Mouse (Mus musculus): ENCODE measurements at regions not wholly inside any gene's neighbourhood (a gene's known extent, or its start where the extent isn't known, plus 50 kb on each side); places are given as distances from the start of the nearest gene placed in this dataset.

- Histone ChIP-seq H3K4me3 (no peak overlapping the region), H3K4me1 (no peaks in the 10 kb centered on the region), H3K27ac (replicated peaks) (no peak overlapping the region), H3K9me3 (replicated peaks) (no peaks in the 10 kb centered on the region), H3K36me3 (no peaks in the 10 kb centered on the region), H3K27me3 (ENCODE audit: low read depth, poor library complexity, severe bottlenecking) (no peaks in the 10 kb centered on the region)
- DNase-seq (ENCODE audit: low spot score) = no peak
- 90% methylated on average over 2 of the region's 2 CpGs for WGBS
Measured at GRCm38 (mm10) chr13:80188734-80189133, 694.5 kb upstream of the Arrdc3 start.

DNA sequence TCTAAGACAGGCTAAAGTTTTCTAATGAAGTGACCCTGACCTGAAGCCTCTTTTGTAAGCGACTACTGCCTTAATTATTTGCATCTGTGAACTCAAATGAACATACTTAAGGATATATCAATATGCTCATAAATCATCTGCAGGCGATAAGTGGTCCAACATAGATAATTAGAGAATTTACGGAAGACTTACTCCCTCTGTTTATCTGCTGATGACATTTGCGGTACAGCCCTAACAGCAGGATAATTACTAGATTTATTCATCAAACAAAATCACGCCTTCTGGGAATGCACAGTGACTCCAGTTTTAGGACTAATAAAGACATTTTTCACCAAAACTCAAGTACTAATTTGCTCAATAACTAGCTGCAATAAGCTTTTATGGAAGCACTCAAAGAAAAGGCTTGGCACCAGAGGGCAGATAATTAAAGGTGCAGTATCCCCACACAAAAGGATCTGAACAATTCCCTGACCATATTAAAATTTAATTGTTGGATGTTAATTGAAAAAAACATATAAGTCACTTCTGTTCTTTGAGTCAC lies 688.0 kb upstream of the Arrdc3 start:
- Histone ChIP-seq H3K4me3 (no peak overlapping the region), H3K4me1 (no peaks in the 10 kb centered on the region), H3K27me3 (ENCODE audit: low read depth, poor library complexity, severe bottlenecking) (no peaks in the 10 kb centered on the region), H3K9me3 (replicated peaks) (no peaks in the 10 kb centered on the region), H3K36me3 (no peaks in the 10 kb centered on the region), H3K27ac (replicated peaks) (no peak overlapping the region)
- no peak for DNase-seq (ENCODE audit: low spot score)
- 77% methylated on average over 5 of the region's 5 CpGs for WGBS

- Histone ChIP-seq H3K27ac (replicated peaks) (no peak overlapping the region), H3K4me1 (no peaks in the 10 kb centered on the region), H3K27me3 (ENCODE audit: low read depth, poor library complexity, severe bottlenecking) (no peaks in the 10 kb centered on the region), H3K36me3 (no peaks in the 10 kb centered on the region), H3K4me3 (no peak overlapping the region), H3K9me3 (replicated peaks) (no peaks in the 10 kb centered on the region)
- DNase-seq (ENCODE audit: low spot score) = no peak
- WGBS = 78% methylated on average over 1 of the region's 1 CpGs
Measured at GRCm38 (mm10) chr13:80224110-80224509, 659.1 kb upstream of the Arrdc3 start.

- Histone ChIP-seq H3K9me3 (replicated peaks) (no peaks in the 10 kb centered on the region), H3K27me3 (ENCODE audit: low read depth, poor library complexity, severe bottlenecking) (no peaks in the 10 kb centered on the region), H3K4me1 (peaks cover 8% of the 10 kb centered on the region; the same call in 1 of the 2 replicates), H3K27ac (replicated peaks) (no peak overlapping the region), H3K4me3 (no peak overlapping the region), H3K36me3 (no peaks in the 10 kb centered on the region)
- DNase-seq (ENCODE audit: low spot score) = no peak
Measured at GRCm38 (mm10) chr13:80231381-80231780, 651.8 kb upstream of the Arrdc3 start.

DNA sequence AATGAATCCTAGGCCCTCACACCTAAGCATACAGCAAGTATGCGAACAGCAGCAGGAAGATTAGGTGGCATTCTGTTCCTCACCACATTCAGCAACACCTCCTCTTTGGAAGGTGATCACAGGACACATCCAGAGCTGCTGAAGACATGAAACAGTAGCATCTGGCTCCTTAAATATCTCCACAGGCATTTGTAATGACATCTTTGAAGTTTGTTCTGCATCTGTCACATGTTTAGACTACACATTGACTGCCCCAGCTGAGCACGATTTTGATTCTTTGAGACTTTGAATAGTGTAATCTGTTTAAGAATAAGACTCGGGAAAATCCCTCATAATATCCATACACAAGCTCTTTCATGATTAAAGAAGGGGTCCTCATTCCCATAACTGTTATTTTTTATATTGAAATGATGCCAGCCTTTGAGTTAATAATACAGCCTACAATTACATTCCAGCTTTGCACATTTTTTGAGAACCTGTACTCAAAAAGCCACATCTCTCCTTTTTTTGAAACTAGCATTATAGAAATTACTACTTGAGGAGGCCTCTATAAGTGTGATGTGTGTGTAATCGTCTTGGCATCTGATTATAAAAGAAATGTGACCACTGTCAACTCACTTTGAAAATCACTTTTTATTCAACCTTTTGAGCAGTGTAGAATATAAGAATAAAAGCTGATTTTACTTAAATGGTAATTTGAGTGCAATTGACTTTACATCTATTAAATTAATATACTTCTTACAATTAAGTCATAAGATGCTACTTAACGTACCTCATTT lies 647.7 kb upstream of the Arrdc3 start:
- H3K27ac ChIP-seq (replicated peaks) = no peak overlapping the region
- no peak overlapping the region for H3K4me3 ChIP-seq
- DNase-seq (ENCODE audit: low spot score) = no peak
- 75% methylated on average over 5 of the region's 5 CpGs for WGBS
- H3K4me1 ChIP-seq = peaks cover 8% of the 10 kb centered on the region; the same call in 1 of the 2 replicates
- no peaks in the 10 kb centered on the region for H3K9me3 ChIP-seq (replicated peaks)
- H3K36me3 ChIP-seq = no peaks in the 10 kb centered on the region
- no peaks in the 10 kb centered on the region for H3K27me3 ChIP-seq (ENCODE audit: low read depth, poor library complexity, severe bottlenecking)

DNA sequence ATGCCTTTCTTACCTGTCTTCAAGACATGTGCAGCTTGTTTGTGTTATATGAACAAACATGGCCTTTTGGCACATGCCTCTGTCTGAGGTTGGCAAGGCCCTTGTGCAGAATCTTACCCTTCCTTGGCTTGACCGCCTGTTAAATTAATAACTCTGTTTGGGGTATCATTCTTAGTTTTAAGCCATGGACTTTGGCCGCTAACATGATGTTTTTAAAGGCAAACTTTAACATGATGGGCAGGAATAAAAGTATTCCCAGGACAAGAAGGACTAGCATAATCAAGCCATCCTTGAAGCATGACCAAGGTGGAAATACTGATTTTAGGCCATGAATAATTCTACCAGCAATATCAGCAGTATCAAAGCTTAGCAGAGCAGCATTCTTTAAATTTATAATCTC lies 620.4 kb upstream of the Arrdc3 start:
- H3K27ac ChIP-seq (replicated peaks) = no peak overlapping the region
- H3K4me1 ChIP-seq = no peaks in the 10 kb centered on the region
- H3K9me3 ChIP-seq (replicated peaks) = no peaks in the 10 kb centered on the region
- H3K27me3 ChIP-seq (ENCODE audit: low read depth, poor library complexity, severe bottlenecking) = no peaks in the 10 kb centered on the region
- DNase-seq (ENCODE audit: low spot score) = no peak
- 88% methylated on average over 2 of the region's 2 CpGs for WGBS
- no peak overlapping the region for H3K4me3 ChIP-seq
- no peaks in the 10 kb centered on the region for H3K36me3 ChIP-seq

- H3K27me3 ChIP-seq (ENCODE audit: low read depth, poor library complexity, severe bottlenecking) = no peaks in the 10 kb centered on the region
- no peaks in the 10 kb centered on the region for H3K9me3 ChIP-seq (replicated peaks)
- no peak overlapping the region for H3K27ac ChIP-seq (replicated peaks)
- H3K36me3 ChIP-seq = no peaks in the 10 kb centered on the region
- 93% methylated on average over 4 of the region's 4 CpGs for WGBS
- H3K4me1 ChIP-seq = no peaks in the 10 kb centered on the region
- H3K4me3 ChIP-seq = no peak overlapping the region
- DNase-seq (ENCODE audit: low spot score) = no peak
Measured at GRCm38 (mm10) chr13:80267131-80267530, 616.1 kb upstream of the Arrdc3 start.

DNA sequence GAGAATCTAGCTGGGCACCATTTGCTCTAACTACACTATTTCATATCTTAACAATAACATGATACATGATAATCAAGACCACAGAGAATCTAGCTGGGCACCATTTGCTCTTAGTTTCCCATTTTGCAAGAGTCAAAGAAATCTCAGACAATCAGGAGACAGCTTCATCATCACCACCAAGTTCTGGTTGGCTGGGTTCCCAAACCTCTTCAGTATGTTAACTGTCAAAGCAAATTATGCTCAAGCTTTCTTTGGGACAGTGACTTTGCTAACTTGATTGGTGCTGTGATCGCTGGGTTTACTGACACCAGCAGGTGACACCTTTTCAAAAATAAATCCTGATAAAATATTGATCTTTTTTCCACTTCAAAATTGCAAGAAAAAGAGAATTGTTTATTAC lies 609.2 kb upstream of the Arrdc3 start:
- H3K27ac ChIP-seq (replicated peaks) = no peak overlapping the region
- no peaks in the 10 kb centered on the region for H3K36me3 ChIP-seq
- H3K4me1 ChIP-seq = no peaks in the 10 kb centered on the region
- H3K9me3 ChIP-seq (replicated peaks) = no peaks in the 10 kb centered on the region
- 72% methylated on average over 1 of the region's 1 CpGs for WGBS
- no peak overlapping the region for H3K4me3 ChIP-seq
- DNase-seq (ENCODE audit: low spot score) = no peak
- no peaks in the 10 kb centered on the region for H3K27me3 ChIP-seq (ENCODE audit: low read depth, poor library complexity, severe bottlenecking)

GRCm38 (mm10) chr13:80291744-80292515 lies 591.3 kb upstream of the Arrdc3 start:
- WGBS = 29% methylated on average over 2 of the region's 2 CpGs
- H3K4me1 ChIP-seq = peaks cover 16% of the 10 kb centered on the region
- H3K36me3 ChIP-seq = no peaks in the 10 kb centered on the region
- H3K27ac ChIP-seq (replicated peaks) = peak overlapping the region; percentile 38; the same call in 1 of the 2 replicates
- H3K4me3 ChIP-seq = no peak overlapping the region
- DNase-seq (ENCODE audit: low spot score) = peak; percentile 39
- H3K9me3 ChIP-seq (replicated peaks) = no peaks in the 10 kb centered on the region
- no peaks in the 10 kb centered on the region for H3K27me3 ChIP-seq (ENCODE audit: low read depth, poor library complexity, severe bottlenecking)

- WGBS = 13% methylated on average over 1 of the region's 1 CpGs
Measured at GRCm38 (mm10) chr13:80295723-80296122, 587.5 kb upstream of the Arrdc3 start.

DNA sequence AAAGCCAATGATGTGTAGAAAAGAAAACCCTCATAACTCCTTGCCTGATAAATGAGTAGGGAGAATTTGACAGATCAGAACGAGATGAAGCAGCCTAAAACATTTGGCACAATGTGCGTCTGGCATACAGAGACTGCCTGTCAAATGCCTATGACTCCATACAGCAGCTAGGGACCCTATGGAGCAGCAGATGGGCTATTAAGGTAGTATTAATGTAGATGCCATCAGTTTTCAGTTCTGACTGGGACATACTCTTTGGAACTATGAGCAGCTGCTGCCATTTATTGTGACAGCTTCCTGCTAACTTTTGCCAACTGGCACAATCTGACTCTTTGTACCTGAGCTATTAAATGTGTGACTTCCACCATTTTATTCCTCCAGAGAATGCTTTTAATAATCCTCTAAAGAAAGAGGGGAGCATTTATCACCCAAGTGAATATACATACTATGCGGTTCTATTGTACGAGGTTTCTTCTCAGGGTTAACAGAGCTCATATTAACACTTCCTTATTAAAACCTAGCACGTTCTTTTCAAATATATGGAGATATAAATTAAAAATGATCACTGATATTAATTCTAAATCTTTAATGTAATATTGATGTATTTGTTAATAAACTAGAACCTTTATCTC lies 549.0 kb upstream of the Arrdc3 start:
- Histone ChIP-seq H3K27me3 (ENCODE audit: low read depth, poor library complexity, severe bottlenecking) (no peaks in the 10 kb centered on the region), H3K36me3 (no peaks in the 10 kb centered on the region), H3K4me3 (no peak overlapping the region), H3K9me3 (replicated peaks) (no peaks in the 10 kb centered on the region), H3K4me1 (no peaks in the 10 kb centered on the region), H3K27ac (replicated peaks) (no peak overlapping the region)
- WGBS = 89% methylated on average over 5 of the region's 5 CpGs
- DNase-seq (ENCODE audit: low spot score) = no peak

More at GRCm38 (mm10) chr13:80295723-80296122, 587.5 kb upstream of the Arrdc3 start:
- Histone ChIP-seq H3K27me3 (ENCODE audit: low read depth, poor library complexity, severe bottlenecking) (no peaks in the 10 kb centered on the region), H3K36me3 (no peaks in the 10 kb centered on the region), H3K4me3 (no peak overlapping the region), H3K9me3 (replicated peaks) (no peaks in the 10 kb centered on the region), H3K27ac (replicated peaks) (no peak overlapping the region), H3K4me1 (peaks cover 14% of the 10 kb centered on the region)
- no peak for DNase-seq (ENCODE audit: low spot score)

DNA sequence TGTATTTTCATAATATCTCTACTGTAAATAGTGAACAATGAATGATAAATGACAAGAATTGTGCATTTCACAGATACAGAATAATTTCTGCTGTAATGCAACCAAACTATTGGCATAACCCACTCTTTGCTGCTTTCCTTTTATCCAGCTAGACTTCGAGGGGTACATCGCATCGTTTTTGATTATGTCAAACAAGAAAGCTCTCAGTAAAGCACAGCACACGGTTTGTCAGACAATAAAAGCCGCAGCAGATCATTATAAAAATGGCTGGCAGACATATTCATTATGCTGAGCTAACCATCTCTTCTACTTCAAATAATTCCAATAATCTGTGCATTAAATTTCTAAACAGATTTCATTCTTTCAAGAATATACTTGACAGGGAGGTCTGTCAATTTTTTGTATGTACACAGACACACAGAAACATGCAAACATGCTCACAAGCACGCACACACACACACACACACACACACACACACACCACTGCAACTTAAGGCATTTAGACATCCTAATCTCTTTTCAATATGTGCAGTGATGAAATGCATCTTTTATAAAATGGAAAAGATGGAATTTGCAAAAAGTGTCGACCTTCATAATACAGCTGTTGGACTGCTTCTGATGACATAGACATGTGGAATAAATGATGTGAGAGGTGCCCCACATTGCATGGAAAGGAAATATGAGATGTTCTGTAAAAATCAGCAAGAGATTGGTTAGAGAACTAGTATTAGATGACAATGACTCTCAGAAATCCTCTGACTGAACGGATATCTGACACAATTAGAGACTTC lies 548.1 kb upstream of the Arrdc3 start:
- Histone ChIP-seq H3K27me3 (ENCODE audit: low read depth, poor library complexity, severe bottlenecking) (no peaks in the 10 kb centered on the region), H3K9me3 (replicated peaks) (no peaks in the 10 kb centered on the region)
- 85% methylated on average over 8 of the region's 8 CpGs for WGBS

More for the DNA sequence above, 548.1 kb upstream of the Arrdc3 start:
- Histone ChIP-seq H3K4me3 (no peak overlapping the region), H3K27ac (replicated peaks) (no peak overlapping the region), H3K4me1 (no peaks in the 10 kb centered on the region), H3K36me3 (no peaks in the 10 kb centered on the region)
- no peak for DNase-seq (ENCODE audit: low spot score)

All from midbrain, embryonic 10.5 days (tissue).